Mouse (Mus musculus): ENCODE data around the gene Mmp24.

DNA sequence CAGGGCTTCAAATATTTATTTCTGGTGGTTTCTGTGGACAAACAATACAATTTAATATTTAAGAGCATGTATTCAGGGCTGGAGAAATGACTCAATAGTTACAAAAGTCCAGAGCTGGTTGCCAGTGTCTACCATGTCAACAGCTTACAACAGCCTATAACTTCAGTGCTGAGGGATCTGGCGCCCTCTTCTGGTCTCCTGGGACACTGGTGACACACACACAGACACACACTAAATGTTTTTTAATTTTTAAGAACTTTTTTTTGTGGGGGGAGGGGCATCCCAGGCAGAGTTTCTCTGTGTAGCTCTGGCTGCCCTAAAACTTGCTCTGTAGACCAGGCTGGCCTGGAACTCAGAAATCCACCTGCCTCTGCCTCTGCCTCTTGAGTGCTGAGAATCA lies 19.4 kb upstream of the Mmp24 start:
- TF ChIP-seq POLR2A (IDR thresholded peaks at IDR 0.05; ENCODE audit: control insufficient read depth, extremely low read depth, insufficient read depth, low read length, poor library complexity) = no peak
- TF ChIP-seq CTCF (IDR thresholded peaks at IDR 0.05; ENCODE audit: borderline replicate concordance, control insufficient read depth, extremely low read depth, insufficient read depth, low read length, poor library complexity) = no peak
